Mouse (Mus musculus) heart, postnatal 0 days (tissue): ENCODE data around the gene Mum1.

ENCODE experiments used
- CTCF ChIP-seq: IDR thresholded peaks from 2 replicates; pipeline ENCODE4 v1.5.1; 2016; ENCODE audit warnings: antibody characterized with exemption, control low read depth, low read depth
- EP300 ChIP-seq: IDR thresholded peaks from 2 replicates; pipeline ENCODE4 v1.6.1; 2016; ENCODE audit warnings: antibody characterized with exemption, low read depth

GRCm38 (mm10) chr10:80208841-80209371, 17.3 kb upstream of the Mum1 start:
- TF ChIP-seq CTCF: no peak
- TF ChIP-seq EP300: no peak
